Mouse (Mus musculus): ENCODE results near the gene Snx22.

DNA sequence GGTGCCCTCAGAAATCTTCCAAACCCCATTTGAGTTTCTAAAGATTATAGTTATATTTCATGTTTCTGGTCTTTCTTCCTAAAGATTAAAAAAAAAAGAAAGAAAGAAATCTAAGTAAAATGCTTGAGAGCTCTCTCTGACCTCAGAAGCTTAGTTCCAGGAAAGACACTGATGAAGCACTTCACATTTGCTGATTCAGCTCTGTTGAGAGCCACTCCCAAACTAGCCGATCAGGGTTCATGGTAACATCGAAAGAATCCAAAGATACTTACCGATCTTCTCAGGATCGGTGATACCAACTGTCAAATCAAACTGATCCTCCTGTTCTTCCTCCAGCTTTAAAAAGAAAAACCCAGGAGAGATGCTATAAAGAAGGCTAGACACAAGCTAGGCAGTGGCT lies 35.1 kb upstream of the Snx22 start:
- no peak for TF ChIP-seq CTCF (IDR thresholded peaks at IDR 0.05)
- no peak for TF ChIP-seq EP300 (IDR thresholded peaks at IDR 0.05)
